Comparison of ENCODE assay signal across 8 mouse cellular contexts in genomic region chr5:124112531-124112930, GRCm38 (mm10). TPM values are rescaled to one million over a fixed set of nuclear protein-coding genes. Genes with fewer than 3 reads are reported as not detected.
A peak's percentile ranks its signal among the peaks of the same experiment; 100 is the strongest.
DNase-seq lines count a peak whose midpoint lies in the region; ATAC-seq and TF ChIP-seq lines count a peak whose summit lies in the region.

No protein-coding gene starts in this region.

- CTCF ChIA-PET in Patski (lab: Charles Lee), result interaction anchor here (0.9 to 1.6 kb wide), 7 partner anchors 9 to 143 kb away, joined by 3 to 5 read pairs (median 3); no protein-coding TSS in a partner anchor

- no peaks in the 10 kb centered on the region for H3K9me3 ChIP-seq in heart, embryonic 14.5 days (ENCODE audit: control insufficient read depth, low read length)
- no peaks in the 10 kb centered on the region for H3K9me3 ChIP-seq in forebrain, embryonic 16.5 days (ENCODE audit: control insufficient read depth, low read length)
- H3K9me3 ChIP-seq in limb, embryonic 15.5 days, result no peaks in the 10 kb centered on the region
- no peaks in the 10 kb centered on the region for H3K9me3 ChIP-seq in midbrain, postnatal 0 days (ENCODE audit: low read length)

- no peaks in the 10 kb centered on the region for H3K27me3 ChIP-seq in heart, embryonic 14.5 days (ENCODE audit: control insufficient read depth, insufficient read depth, low read length)
- no peaks in the 10 kb centered on the region for H3K27me3 ChIP-seq in Patski
- H3K27me3 ChIP-seq in forebrain, embryonic 16.5 days (replicated peaks; ENCODE audit: control insufficient read depth, insufficient read depth, low read length), result no peaks in the 10 kb centered on the region
- H3K27me3 ChIP-seq in limb, embryonic 15.5 days, result no peaks in the 10 kb centered on the region
- H3K27me3 ChIP-seq in midbrain, postnatal 0 days (ENCODE audit: insufficient read depth, low read length), result no peaks in the 10 kb centered on the region

- no peak for ATAC-seq in heart, embryonic 14.5 days (ENCODE audit: insufficient number of reproducible peaks, insufficient read depth, low FRiP score, low read depth)
- ATAC-seq in Patski, result peak; percentile 14
- no peak for ATAC-seq in forebrain, embryonic 16.5 days
- 0 out of 2 replicates have a peak, but pooled peaks have one; percentile 6 for ATAC-seq in limb, embryonic 15.5 days (ENCODE audit: insufficient number of reproducible peaks, low FRiP score, low TSS enrichment, low read depth)
- ATAC-seq in midbrain, postnatal 0 days (ENCODE audit: low FRiP score), result 0 out of 2 replicates have a peak, but pooled peaks have one; percentile 1
- ATAC-seq in cerebellum, adult (ENCODE audit: insufficient number of reproducible peaks, low FRiP score, low TSS enrichment), result no peak

- WGBS in heart, embryonic 14.5 days, result 3% methylated on average over 18 of the region's 18 CpGs
- under 1% methylated on average over 18 of the region's 18 CpGs for WGBS in forebrain, embryonic 16.5 days
- 1% methylated on average over 18 of the region's 18 CpGs for WGBS in limb, embryonic 15.5 days
- under 1% methylated on average over 18 of the region's 18 CpGs for WGBS in midbrain, postnatal 0 days

- H3K4me1 ChIP-seq in heart, embryonic 14.5 days (ENCODE audit: control insufficient read depth in 2 of 2, insufficient read depth in 2 of 2, low read length in 2 of 2), result peaks cover 18 to 19% of the 10 kb centered on the region in 2 experiments
- H3K4me1 ChIP-seq in forebrain, embryonic 16.5 days (replicated peaks; ENCODE audit: control insufficient read depth, insufficient read depth, low read length), result peaks cover 32% of the 10 kb centered on the region
- peaks cover 35% of the 10 kb centered on the region for H3K4me1 ChIP-seq in limb, embryonic 15.5 days
- H3K4me1 ChIP-seq in midbrain, postnatal 0 days (ENCODE audit: insufficient read depth, low read length), result peaks cover 16% of the 10 kb centered on the region

- TF ChIP-seq CTCF in Patski (IDR thresholded peaks at IDR 0.05), result no peak
- TF ChIP-seq CTCF in midbrain, postnatal 0 days (IDR thresholded peaks at IDR 0.05), result no peak

- H3K9ac ChIP-seq in heart, embryonic 14.5 days (ENCODE audit: low read length), result peak overlapping the region; percentile 77
- peak overlapping the region; percentile 64 for H3K9ac ChIP-seq in forebrain, embryonic 16.5 days (replicated peaks; ENCODE audit: low read depth, low read length)
- peak overlapping the region; percentile 54 for H3K9ac ChIP-seq in limb, embryonic 15.5 days
- peak overlapping the region; percentile 54 for H3K9ac ChIP-seq in midbrain, postnatal 0 days (replicated peaks; ENCODE audit: low read length, poor library complexity, severe bottlenecking)

- no peak for DNase-seq in heart, adult 11 months
- no peak for DNase-seq in Patski (ENCODE audit: low read depth, low spot score)
- DNase-seq in midbrain, postnatal 0 days (ENCODE audit: low spot score), result peak; percentile 32
- DNase-seq in thymus, postnatal 0 days (ENCODE audit: low spot score), result no peak

- H3K4me2 ChIP-seq in heart, embryonic 14.5 days (ENCODE audit: low read length), result peak overlapping the region; percentile 88
- H3K4me2 ChIP-seq in forebrain, embryonic 16.5 days (ENCODE audit: low read length), result peak overlapping the region; percentile 91
- H3K4me2 ChIP-seq in limb, embryonic 15.5 days, result peak overlapping the region; percentile 92
- peak overlapping the region; percentile 93 for H3K4me2 ChIP-seq in midbrain, postnatal 0 days (ENCODE audit: low read depth, low read length, poor library complexity, severe bottlenecking)

- POLR2A ChIA-PET in Patski (lab: Charles Lee), result interaction anchor here (1.2 to 1.5 kb wide), 2 partner anchors 17 to 108 kb away, joined by 3 read pairs; partner anchors contain the start of gene Abcb9

- H3K4me3 ChIP-seq in heart, embryonic 14.5 days (ENCODE audit: control insufficient read depth in 1 of 2, insufficient read depth in 1 of 2, low read depth in 1 of 2, low read length in 2 of 2), result peak overlapping the region; percentile 79 to 81
- peak overlapping the region; percentile 84 for H3K4me3 ChIP-seq in forebrain, embryonic 16.5 days (replicated peaks; ENCODE audit: low read length)
- H3K4me3 ChIP-seq in limb, embryonic 15.5 days, result peak overlapping the region; percentile 73
- peak overlapping the region; percentile 86 for H3K4me3 ChIP-seq in midbrain, postnatal 0 days (ENCODE audit: low read depth, low read length)

- H3K36me3 ChIP-seq in heart, embryonic 14.5 days (ENCODE audit: control insufficient read depth, insufficient read depth, low read length), result peaks cover 15% of the 10 kb centered on the region; the same call in 1 of the 2 replicates
- H3K36me3 ChIP-seq in forebrain, embryonic 16.5 days (ENCODE audit: control insufficient read depth, insufficient read depth), result no peaks in the 10 kb centered on the region
- H3K36me3 ChIP-seq in limb, embryonic 15.5 days, result peaks cover 16% of the 10 kb centered on the region
- peaks cover 11% of the 10 kb centered on the region for H3K36me3 ChIP-seq in midbrain, postnatal 0 days (ENCODE audit: insufficient read depth, low read length)

- peak overlapping the region; percentile 18 to 88; a peak in 3 of 4 replicates for H3K27ac ChIP-seq in heart, embryonic 14.5 days (replicated peaks in 1 of 2; ENCODE audit: control insufficient read depth in 1 of 2, insufficient read depth in 1 of 2, low read depth in 2 of 2, low read length in 2 of 2)
- peak overlapping the region; percentile 76 for H3K27ac ChIP-seq in forebrain, embryonic 16.5 days (ENCODE audit: low read length)
- H3K27ac ChIP-seq in limb, embryonic 15.5 days, result peak overlapping the region; percentile 90
- peak overlapping the region; percentile 81 for H3K27ac ChIP-seq in midbrain, postnatal 0 days (ENCODE audit: low read depth, low read length)

- in situ Hi-C loops in Patski (cut with MboI; ENCODE audit: low pct_unique_long_range_greater_than_20kb), result no loop called here

RNA-seq across cellular contexts. Expression of gene Ogfod2, which starts 0.4 kb away (rescaled TPM):
- 15.0 and 15.6 TPM in 2 replicates for polyA plus RNA-seq in heart, embryonic 14.5 days (2014; fragmentation: Nextera tagmentation; extraction: Ambion mirVana)
- polyA plus RNA-seq in Patski (2021), result 45.4 TPM
- 37.4 and 38.6 TPM in 2 replicates for polyA plus RNA-seq in forebrain, embryonic 16.5 days (2015; fragmentation: Nextera tagmentation; extraction: Ambion mirVana)
- polyA plus RNA-seq in limb, embryonic 15.5 days (2015; fragmentation: Nextera tagmentation; extraction: Ambion mirVana), result 24.8 and 26.4 TPM in 2 replicates
- 54.5 and 70.4 TPM in 2 replicates for total RNA-seq in midbrain, postnatal 0 days (2014; rRNA removed)
- polyA plus RNA-seq in midbrain, postnatal 0 days (2015; fragmentation: Nextera tagmentation; extraction: Ambion mirVana), result 36.2 and 39.5 TPM in 2 replicates
- polyA plus RNA-seq in thymus, postnatal 0 days (2015; fragmentation: Nextera tagmentation; extraction: Ambion mirVana), result 35.6 and 41.8 TPM in 2 replicates

RNA-seq across cellular contexts. Expression of gene Arl6ip4, which starts 3.4 kb away (rescaled TPM):
- polyA plus RNA-seq in heart, embryonic 14.5 days (2014; fragmentation: Nextera tagmentation; extraction: Ambion mirVana), result 63.0 and 66.2 TPM in 2 replicates
- polyA plus RNA-seq in Patski (2021), result 89.3 TPM
- polyA plus RNA-seq in forebrain, embryonic 16.5 days (2015; fragmentation: Nextera tagmentation; extraction: Ambion mirVana), result 66.1 and 71.0 TPM in 2 replicates
- 93.1 and 97.2 TPM in 2 replicates for polyA plus RNA-seq in limb, embryonic 15.5 days (2015; fragmentation: Nextera tagmentation; extraction: Ambion mirVana)
- total RNA-seq in midbrain, postnatal 0 days (2014; rRNA removed), result 40.8 and 47.3 TPM in 2 replicates
- polyA plus RNA-seq in midbrain, postnatal 0 days (2015; fragmentation: Nextera tagmentation; extraction: Ambion mirVana), result 120 and 124 TPM in 2 replicates
- polyA plus RNA-seq in thymus, postnatal 0 days (2015; fragmentation: Nextera tagmentation; extraction: Ambion mirVana), result 132 and 146 TPM in 2 replicates

RNA-seq across cellular contexts. Expression of gene Abcb9, which starts 16.9 kb away (rescaled TPM):
- 0.81 and 0.97 TPM in 2 replicates for polyA plus RNA-seq in heart, embryonic 14.5 days (2014; fragmentation: Nextera tagmentation; extraction: Ambion mirVana)
- polyA plus RNA-seq in Patski (2021), result 5.3 TPM
- 11.3 and 13.4 TPM in 2 replicates for polyA plus RNA-seq in forebrain, embryonic 16.5 days (2015; fragmentation: Nextera tagmentation; extraction: Ambion mirVana)
- polyA plus RNA-seq in limb, embryonic 15.5 days (2015; fragmentation: Nextera tagmentation; extraction: Ambion mirVana), result 2.9 and 3.1 TPM in 2 replicates
- 41.7 and 42.1 TPM in 2 replicates for total RNA-seq in midbrain, postnatal 0 days (2014; rRNA removed)
- polyA plus RNA-seq in midbrain, postnatal 0 days (2015; fragmentation: Nextera tagmentation; extraction: Ambion mirVana), result 29.6 and 30.1 TPM in 2 replicates
- 38.3 and 39.3 TPM in 2 replicates for polyA plus RNA-seq in thymus, postnatal 0 days (2015; fragmentation: Nextera tagmentation; extraction: Ambion mirVana)

Comparison
In these comparisons a context has a peak if more than half of its experiments do, and no peak if none do; other contexts are left out.
1. ATAC-seq: peak in Patski (single experiment), limb, embryonic 15.5 days (single experiment) and midbrain, postnatal 0 days (single experiment); none in heart, embryonic 14.5 days (single experiment), forebrain, embryonic 16.5 days (single experiment) and cerebellum, adult (single experiment).
2. Peak in every context shown above with its lines, with median percentiles within 50 percentile points of each other: H3K27ac ChIP-seq, H3K4me2 ChIP-seq, H3K4me3 ChIP-seq and H3K9ac ChIP-seq.